Mouse (Mus musculus): Measurements from ENCODE around the gene C130079G13Rik. TPM values are rescaled to one million over a fixed set of nuclear protein-coding genes. Genes with fewer than 3 reads are reported as not detected.

The C130079G13Rik gene
- total and polyA plus RNA-seq, 2 experiments from 2014 or later: not detected

GRCm38 (mm10) chr3:59974591-59974990, 49.6 kb downstream of the C130079G13Rik start:
- Histone ChIP-seq H3K27me3 (ENCODE audit: insufficient read depth, low read length) (no peaks in the 10 kb centered on the region), H3K36me3 (ENCODE audit: insufficient read depth, low read length) (no peaks in the 10 kb centered on the region), H3K9me3 (ENCODE audit: low read length) (no peaks in the 10 kb centered on the region), H3K4me1 (ENCODE audit: insufficient read depth, low read length) (no peaks in the 10 kb centered on the region), H3K4me3 (ENCODE audit: low read length) (no peak overlapping the region), H3K4me2 (ENCODE audit: low read depth, low read length) (no peak overlapping the region), H3K27ac (no peak overlapping the region), H3K9ac (replicated peaks; ENCODE audit: low read length) (no peak overlapping the region)
- no peak for ATAC-seq
- DNase-seq (ENCODE audit: low spot score): no peak
- TF ChIP-seq CTCF (IDR thresholded peaks at IDR 0.05; ENCODE audit: low read depth): no peak

Other genes starting within 250 kb of the C130079G13Rik start
- gene Gm5538, start 195.4 kb upstream of the C130079G13Rik start, total RNA-seq (2014; rRNA removed): not detected in 2 replicates
- gene Gm5538, start 195.4 kb upstream of the C130079G13Rik start, polyA plus RNA-seq (2015; fragmentation: Nextera tagmentation; extraction: Ambion mirVana): not detected in 2 replicates
- not detected in 2 replicates for gene Gm8298, start 64.2 kb upstream of the C130079G13Rik start, total RNA-seq (2014; rRNA removed)
- not detected in 2 replicates for gene Gm8298, start 64.2 kb upstream of the C130079G13Rik start, polyA plus RNA-seq (2015; fragmentation: Nextera tagmentation; extraction: Ambion mirVana)
- not detected in 2 replicates for gene Aadacl2, start 81.5 kb downstream of the C130079G13Rik start, total RNA-seq (2014; rRNA removed)
- gene Aadacl2, start 81.5 kb downstream of the C130079G13Rik start, polyA plus RNA-seq (2015; fragmentation: Nextera tagmentation; extraction: Ambion mirVana): not detected in 2 replicates
- not detected in 2 replicates for gene Aadac, start 100.5 kb downstream of the C130079G13Rik start, total RNA-seq (2014; rRNA removed)
- gene Aadac, start 100.5 kb downstream of the C130079G13Rik start, polyA plus RNA-seq (2015; fragmentation: Nextera tagmentation; extraction: Ambion mirVana): not detected in 2 replicates
- gene Sucnr1, start 156.7 kb downstream of the C130079G13Rik start, total RNA-seq (2014; rRNA removed): not detected in 2 replicates
- 0.11 TPM in 2 replicates for gene Sucnr1, start 156.7 kb downstream of the C130079G13Rik start, polyA plus RNA-seq (2015; fragmentation: Nextera tagmentation; extraction: Ambion mirVana)

Measured in hindbrain, postnatal 0 days (tissue).